Mouse (Mus musculus): Measurements from ENCODE around the gene Fam117b. TPM values are rescaled to one million over a fixed set of nuclear protein-coding genes. Genes with fewer than 3 reads are reported as not detected.

Gene Fam117b
- polyA plus RNA-seq, 1 experiment from 2014 or later, result 2.5 TPM

GRCm38 (mm10) chr1:59897147-59897798, 15.5 kb upstream of the Fam117b start:
- ATAC-seq (ENCODE audit: low read depth), result no peak
- Histone ChIP-seq H3K27me3 (no peaks in the 10 kb centered on the region), H3K36me3 (no peaks in the 10 kb centered on the region), H3K4me3 (replicated peaks) (no peak overlapping the region), H3K4me1 (replicated peaks) (peaks cover 79% of the 10 kb centered on the region), H3K9ac (no peak overlapping the region), H3K4me2 (no peak overlapping the region), H3K9me3 (replicated peaks) (no peaks in the 10 kb centered on the region), H3K27ac (no peak overlapping the region)
- no peak for DNase-seq
- WGBS (ENCODE audit: insufficient replicate concordance), result 61% methylated on average over 5 of the region's 5 CpGs

- no peak overlapping the region for H3K4me3 ChIP-seq (replicated peaks)
- H3K9ac ChIP-seq, result no peak overlapping the region
- no peak for DNase-seq
- no peak for ATAC-seq (ENCODE audit: low read depth)
- H3K27me3 ChIP-seq, result no peaks in the 10 kb centered on the region
- 44% methylated on average over 2 of the region's 2 CpGs for WGBS (ENCODE audit: insufficient replicate concordance)
- no peaks in the 10 kb centered on the region for H3K36me3 ChIP-seq
- peaks cover 77% of the 10 kb centered on the region for H3K4me1 ChIP-seq (replicated peaks)
- peak overlapping the region; percentile 36; the same call in 1 of the 2 replicates for H3K27ac ChIP-seq
- H3K9me3 ChIP-seq (replicated peaks), result no peaks in the 10 kb centered on the region
- H3K4me2 ChIP-seq, result no peak overlapping the region
Measured at GRCm38 (mm10) chr1:59899679-59900078, 13.1 kb upstream of the Fam117b start.

DNA sequence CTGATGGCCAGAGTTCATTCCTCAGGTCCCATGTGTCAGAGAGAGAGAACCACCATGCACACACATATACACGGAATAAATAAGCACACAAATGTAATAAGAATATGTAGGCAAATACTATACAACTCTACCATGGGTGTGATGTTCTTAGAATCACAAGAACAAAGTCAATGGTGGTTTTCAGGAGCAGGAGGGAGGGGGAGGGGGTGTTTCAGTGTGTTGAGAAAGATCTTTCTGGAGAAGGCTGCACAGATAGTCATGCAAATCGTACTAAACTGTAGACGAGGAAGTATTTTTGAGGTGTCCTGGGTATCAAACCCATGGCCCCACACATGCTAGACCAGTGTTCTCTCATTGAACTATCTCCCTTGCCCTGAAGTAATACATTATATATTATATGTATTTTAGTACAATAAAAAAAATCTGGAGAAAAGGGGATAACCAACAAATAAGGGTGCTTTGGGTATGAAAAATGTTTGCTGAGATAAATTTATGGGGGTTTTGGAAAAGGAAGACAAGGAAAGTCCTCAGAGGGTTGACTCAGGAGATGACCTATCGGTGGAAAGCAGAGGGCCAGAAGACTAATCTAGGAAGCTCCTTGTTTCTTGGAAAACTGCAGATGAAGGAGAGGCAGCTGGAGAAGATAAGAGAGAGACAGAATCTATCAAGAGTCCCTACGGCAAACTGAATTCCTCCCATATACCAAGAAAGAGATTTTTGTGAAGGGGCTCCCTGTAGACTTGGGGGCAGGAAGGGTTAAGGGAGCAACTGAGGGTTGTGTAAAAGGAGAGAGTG, 11.5 kb upstream of the Fam117b start:
- H3K9ac ChIP-seq, result no peak overlapping the region
- H3K4me2 ChIP-seq, result peak overlapping the region; percentile 1; the same call in 1 of the 2 replicates
- peak; percentile 53 for DNase-seq
- no peaks in the 10 kb centered on the region for H3K36me3 ChIP-seq
- H3K9me3 ChIP-seq (replicated peaks), result no peaks in the 10 kb centered on the region
- peak; percentile 81 for ATAC-seq (ENCODE audit: low read depth)
- 32% methylated on average over 5 of the region's 5 CpGs for WGBS (ENCODE audit: insufficient replicate concordance)
- H3K4me1 ChIP-seq (replicated peaks), result peaks cover 77% of the 10 kb centered on the region
- peak overlapping the region; percentile 53; the same call in 1 of the 2 replicates for H3K27ac ChIP-seq
- H3K4me3 ChIP-seq (replicated peaks), result no peak overlapping the region
- H3K27me3 ChIP-seq, result no peaks in the 10 kb centered on the region

GRCm38 (mm10) chr1:59902634-59903033, 10.2 kb upstream of the Fam117b start:
- Histone ChIP-seq H3K9me3 (replicated peaks) (no peaks in the 10 kb centered on the region), H3K4me2 (no peak overlapping the region), H3K27ac (no peak overlapping the region), H3K4me1 (replicated peaks) (peaks cover 73% of the 10 kb centered on the region), H3K4me3 (replicated peaks) (no peak overlapping the region), H3K36me3 (no peaks in the 10 kb centered on the region), H3K27me3 (no peaks in the 10 kb centered on the region), H3K9ac (no peak overlapping the region)
- WGBS (ENCODE audit: insufficient replicate concordance), result 43% methylated on average over 3 of the region's 3 CpGs
- DNase-seq (no peak), ATAC-seq (ENCODE audit: low read depth) (no peak)

DNA sequence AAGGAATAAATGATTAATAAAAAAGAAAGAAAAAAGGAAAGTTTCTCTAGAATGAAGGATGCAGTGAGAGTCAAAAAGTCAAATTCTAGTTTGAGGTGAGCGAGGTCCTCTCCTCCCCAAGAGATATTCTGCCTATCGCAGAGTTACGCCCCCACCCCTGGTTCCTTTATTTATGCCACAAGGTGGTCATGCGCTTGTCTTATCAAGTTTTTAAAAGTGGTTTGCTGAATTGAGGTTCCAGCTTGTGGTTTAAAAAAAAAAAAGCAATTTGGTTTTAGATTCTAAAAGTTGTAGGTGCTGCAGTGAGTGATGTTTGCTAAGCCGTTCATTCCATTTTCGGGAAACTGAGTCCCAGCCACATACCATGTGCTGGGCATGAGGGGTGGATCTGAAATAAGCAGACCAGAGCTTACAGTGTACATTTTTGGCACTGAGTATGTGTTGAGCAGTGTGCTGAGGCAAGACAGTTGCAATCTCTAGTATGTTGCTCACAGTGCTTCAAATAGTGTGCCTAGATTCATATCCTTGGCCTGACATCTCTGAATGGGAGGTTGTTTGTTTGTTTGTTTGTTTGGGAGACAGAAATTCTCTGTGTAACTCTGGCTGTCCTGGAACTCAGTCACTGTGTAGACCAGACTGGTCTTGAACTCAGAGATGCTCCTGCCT, 8.0 kb upstream of the Fam117b start:
- Histone ChIP-seq H3K4me3 (replicated peaks) (no peak overlapping the region), H3K9me3 (replicated peaks) (no peaks in the 10 kb centered on the region), H3K4me1 (replicated peaks) (peaks cover 67% of the 10 kb centered on the region), H3K27ac (no peak overlapping the region), H3K9ac (no peak overlapping the region), H3K36me3 (no peaks in the 10 kb centered on the region), H3K27me3 (no peaks in the 10 kb centered on the region), H3K4me2 (no peak overlapping the region)
- ATAC-seq (ENCODE audit: low read depth) (no peak), DNase-seq (no peak)
- 44% methylated on average over 6 of the region's 6 CpGs for WGBS (ENCODE audit: insufficient replicate concordance)

- no peak overlapping the region for H3K9ac ChIP-seq
- peaks cover 56% of the 10 kb centered on the region for H3K4me1 ChIP-seq (replicated peaks)
- DNase-seq, result no peak
- ATAC-seq (ENCODE audit: low read depth), result peak; percentile 57
- H3K9me3 ChIP-seq (replicated peaks), result no peaks in the 10 kb centered on the region
- H3K27ac ChIP-seq, result no peak overlapping the region
- no peak overlapping the region for H3K4me2 ChIP-seq
- 44% methylated on average over 2 of the region's 2 CpGs for WGBS (ENCODE audit: insufficient replicate concordance)
- H3K4me3 ChIP-seq (replicated peaks), result no peak overlapping the region
- no peaks in the 10 kb centered on the region for H3K36me3 ChIP-seq
- H3K27me3 ChIP-seq, result no peaks in the 10 kb centered on the region
Measured at GRCm38 (mm10) chr1:59905916-59906315, 6.9 kb upstream of the Fam117b start.

DNA sequence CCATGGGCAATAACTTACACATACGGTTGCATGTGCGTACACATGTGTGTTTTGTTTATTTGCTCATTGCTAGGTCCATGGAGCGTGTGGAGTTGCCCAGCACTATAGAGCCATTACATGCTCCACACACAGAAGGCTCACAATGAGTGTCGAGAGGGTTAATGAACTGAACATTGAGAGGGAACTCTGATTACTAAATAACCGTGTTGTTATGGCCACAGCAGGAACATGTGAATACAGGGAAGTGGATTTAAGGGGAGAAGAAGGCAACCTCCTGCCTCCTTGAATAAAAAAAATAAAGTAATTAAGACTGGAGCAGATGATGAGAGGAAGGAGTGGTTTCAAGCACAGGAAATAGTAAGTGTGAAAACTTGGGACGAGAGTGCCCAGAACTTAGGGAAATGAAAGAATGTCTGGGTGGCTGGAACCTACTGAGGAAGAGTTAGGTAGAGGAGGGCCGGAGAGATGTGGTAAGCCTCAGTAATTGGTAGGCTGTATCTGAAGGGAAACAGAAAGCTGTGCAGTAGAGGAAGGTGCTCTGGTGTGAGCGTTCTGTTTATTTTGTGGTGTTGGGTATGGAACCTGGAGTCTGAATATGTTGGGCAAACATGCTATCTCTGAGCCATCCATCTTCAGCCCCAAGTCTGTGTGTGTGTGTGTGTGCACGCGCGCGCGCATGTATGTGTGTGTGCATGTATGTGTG, 5.8 kb upstream of the Fam117b start:
- H3K4me2 ChIP-seq, result no peak overlapping the region
- H3K27me3 ChIP-seq, result no peaks in the 10 kb centered on the region
- DNase-seq (no peak), ATAC-seq (ENCODE audit: low read depth) (no peak)
- no peak overlapping the region for H3K9ac ChIP-seq
- peaks cover 52% of the 10 kb centered on the region for H3K4me1 ChIP-seq (replicated peaks)
- H3K36me3 ChIP-seq, result no peaks in the 10 kb centered on the region
- WGBS (ENCODE audit: insufficient replicate concordance), result 77% methylated on average over 13 of the region's 13 CpGs
- no peaks in the 10 kb centered on the region for H3K9me3 ChIP-seq (replicated peaks)
- no peak overlapping the region for H3K4me3 ChIP-seq (replicated peaks)
- H3K27ac ChIP-seq, result no peak overlapping the region

DNA sequence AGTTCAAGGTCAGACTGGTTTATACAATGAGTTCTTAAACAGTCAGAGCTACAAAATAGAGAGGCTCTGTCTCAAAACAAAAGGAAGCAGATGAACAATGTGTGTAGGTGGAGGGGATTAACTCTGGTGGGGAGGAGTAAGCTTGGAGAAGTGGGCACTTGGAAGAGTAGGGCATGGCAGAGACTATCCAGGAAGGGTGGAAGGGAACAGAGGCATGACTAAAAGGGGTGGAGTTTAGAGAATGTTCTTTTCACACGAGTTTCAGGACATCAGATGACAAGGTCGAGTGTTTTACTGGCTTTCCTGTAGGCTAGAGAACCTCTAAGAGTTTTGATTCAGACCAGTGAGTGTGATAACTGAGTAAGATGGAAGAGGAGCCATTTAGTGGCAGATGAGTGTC, 5.1 kb upstream of the Fam117b start:
- H3K4me3 ChIP-seq (replicated peaks), result no peak overlapping the region
- H3K36me3 ChIP-seq, result no peaks in the 10 kb centered on the region
- WGBS (ENCODE audit: insufficient replicate concordance), result 29% methylated on average over 2 of the region's 2 CpGs
- no peak overlapping the region for H3K9ac ChIP-seq
- H3K4me1 ChIP-seq (replicated peaks), result peaks cover 50% of the 10 kb centered on the region
- no peaks in the 10 kb centered on the region for H3K27me3 ChIP-seq
- DNase-seq (no peak), ATAC-seq (ENCODE audit: low read depth) (no peak)
- H3K27ac ChIP-seq, result no peak overlapping the region
- no peaks in the 10 kb centered on the region for H3K9me3 ChIP-seq (replicated peaks)
- no peak overlapping the region for H3K4me2 ChIP-seq

DNA sequence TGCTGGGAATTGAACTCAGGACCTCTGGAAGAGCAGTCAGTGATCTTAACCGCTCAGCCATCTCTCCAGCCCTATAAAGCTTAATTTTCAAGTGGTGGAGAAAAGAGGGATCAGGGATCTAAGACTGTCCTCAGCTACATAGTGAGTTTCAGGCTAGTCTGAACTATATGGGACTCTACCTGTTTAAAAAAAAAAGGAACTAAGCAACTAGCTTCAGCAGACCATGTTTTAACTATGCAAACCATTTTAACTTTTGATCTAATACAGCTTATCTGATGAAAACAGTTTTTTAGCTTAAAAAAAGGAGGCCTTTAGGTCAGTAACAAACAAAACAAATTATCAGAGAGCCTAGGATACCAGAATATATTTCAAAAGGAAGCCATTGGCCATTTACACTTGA, 1.9 kb upstream of the Fam117b start:
- no peak overlapping the region for H3K4me3 ChIP-seq (replicated peaks)
- H3K27ac ChIP-seq, result no peak overlapping the region
- WGBS (ENCODE audit: insufficient replicate concordance), result 79% methylated on average over 1 of the region's 1 CpGs

DNA sequence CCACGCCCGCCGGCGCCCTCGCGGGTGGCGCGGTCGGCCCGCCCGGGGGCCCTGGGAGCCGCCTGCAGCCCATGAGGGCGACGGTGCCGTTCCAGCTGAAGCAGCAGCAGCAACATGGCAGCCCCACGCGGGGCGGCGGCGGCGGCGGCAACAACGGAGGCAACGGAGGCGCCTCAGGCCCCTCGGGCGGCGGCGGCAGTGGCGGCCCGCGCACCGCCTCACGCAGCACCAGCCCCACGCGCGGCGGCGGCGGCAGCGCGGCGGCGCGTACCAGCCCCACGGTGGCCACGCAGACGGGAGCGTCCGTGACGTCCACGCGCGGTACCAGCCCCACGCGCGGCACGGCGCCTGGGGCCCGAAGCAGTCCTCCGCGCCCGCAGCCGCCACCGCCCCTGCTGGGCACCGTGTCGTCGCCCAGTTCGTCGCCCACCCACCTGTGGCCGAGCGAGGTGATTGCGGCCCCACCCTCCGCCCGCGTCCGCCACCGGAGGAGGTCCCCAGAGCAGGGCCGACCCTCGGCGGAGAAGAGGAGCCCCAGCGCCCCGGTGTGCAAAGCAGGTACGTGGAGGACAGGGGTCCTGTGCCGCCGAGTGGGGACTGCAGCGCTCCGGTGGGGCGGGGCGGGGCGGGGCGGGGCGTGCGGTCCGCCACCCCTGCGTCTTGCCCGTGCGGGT, 526 bp downstream of the Fam117b start:
- WGBS (ENCODE audit: insufficient replicate concordance), result under 1% methylated on average over 87 of the region's 98 CpGs
- ATAC-seq (ENCODE audit: low read depth), result peak; percentile 49

More for the DNA sequence above, 1.9 kb upstream of the Fam117b start:
- Histone ChIP-seq H3K4me1 (replicated peaks) (peaks cover 50% of the 10 kb centered on the region), H3K9ac (no peak overlapping the region), H3K36me3 (no peaks in the 10 kb centered on the region), H3K4me2 (no peak overlapping the region), H3K9me3 (replicated peaks) (no peaks in the 10 kb centered on the region), H3K27me3 (no peaks in the 10 kb centered on the region)
- ATAC-seq (ENCODE audit: low read depth) (no peak), DNase-seq (no peak)

More for the DNA sequence above, 526 bp downstream of the Fam117b start:
- DNase-seq, result peak; percentile 43
- Histone ChIP-seq H3K27ac (peak overlapping the region; percentile 91), H3K4me1 (replicated peaks) (peaks cover 49% of the 10 kb centered on the region), H3K36me3 (no peaks in the 10 kb centered on the region), H3K4me3 (replicated peaks) (peak overlapping the region; percentile 96), H3K4me2 (peak overlapping the region; percentile 97), H3K9me3 (replicated peaks) (no peaks in the 10 kb centered on the region), H3K27me3 (no peaks in the 10 kb centered on the region), H3K9ac (peak overlapping the region; percentile 94)

Data from liver, embryonic 13.5 days (tissue).